Mouse (Mus musculus) layer of hippocampus, postnatal 36 days (tissue): Measurements from ENCODE around the gene Ccl7. TPM values are rescaled to one million over a fixed set of nuclear protein-coding genes. Genes with fewer than 3 reads are reported as not detected.

Experiments used
- total RNA-seq, 2 experiments: library from RNA; stranded (reverse); gene quantifications; 2 replicates each; pipeline ENCODE4 v1.2.3; 2021

The Ccl7 gene
- total RNA-seq, 2 experiments from 2014 or later, result not detected

Other genes starting within 250 kb of the Ccl7 start
- gene 5530401A14Rik, start 185.0 kb upstream of the Ccl7 start, total RNA-seq, result under 1 TPM; 0.15 to 0.18 TPM
- gene Asic2, start 77.3 kb upstream of the Ccl7 start, total RNA-seq, result 10 to 100 TPM; 54.3 to 55.8 TPM
- gene Ccl2, start 10.1 kb upstream of the Ccl7 start, total RNA-seq, result under 1 TPM in 1 of 2 experiments, not detected in 1; 0.58 TPM
- gene Gm17268, start 7.2 kb upstream of the Ccl7 start, total RNA-seq, result not detected
- not detected for gene Ccl11, start 12.1 kb downstream of the Ccl7 start, total RNA-seq
- under 1 TPM in 1 of 2 experiments, not detected in 1; 0.81 TPM for gene Ccl12, start 56.1 kb downstream of the Ccl7 start, total RNA-seq
- gene Ccl8, start 69.5 kb downstream of the Ccl7 start, total RNA-seq, result not detected